Mouse (Mus musculus) erythroid progenitor cell, adult 5-6 weeks (primary cell): ENCODE data around the gene Mtf2. TPM values are rescaled to one million over a fixed set of nuclear protein-coding genes. Genes with fewer than 3 reads are reported as not detected.
"Not testable (repeated sequence)": the region's sequence is repeated elsewhere in the genome, so short reads cannot be mapped to it uniquely, and the experiment has no call there.

Source experiments
- ATAC-seq: replicated peaks from 2 replicates; pipeline ENCODE4 v1.8.0; 2016; ENCODE audit warnings: moderate number of reproducible peaks, mild to moderate bottlenecking, moderate TSS enrichment, inconsistent platforms; ENCODE audit not compliant: poor library complexity, low FRiP score, severe bottlenecking
- total RNA-seq, 2 experiments: library from RNA; stranded (forward) in 1 of 2; stranded (reverse) in 1 of 2; fragments of 150-400 nt in 1 of 2; fragments of 186-747, 209-891 nt in 1 of 2; gene quantifications; 2 replicates each; pipeline versions ENCODE4 v1.2.3 to v1.2.4; 2015 to 2017; ENCODE audit warnings: low replicate concordance in 2 of 2

The Mtf2 gene
- total RNA-seq (2015; ENCODE audit: low replicate concordance) (26.4 and 49.7 TPM in 2 replicates), total RNA-seq (2017; ENCODE audit: low replicate concordance) (15.4 and 48.0 TPM in 2 replicates)

DNA sequence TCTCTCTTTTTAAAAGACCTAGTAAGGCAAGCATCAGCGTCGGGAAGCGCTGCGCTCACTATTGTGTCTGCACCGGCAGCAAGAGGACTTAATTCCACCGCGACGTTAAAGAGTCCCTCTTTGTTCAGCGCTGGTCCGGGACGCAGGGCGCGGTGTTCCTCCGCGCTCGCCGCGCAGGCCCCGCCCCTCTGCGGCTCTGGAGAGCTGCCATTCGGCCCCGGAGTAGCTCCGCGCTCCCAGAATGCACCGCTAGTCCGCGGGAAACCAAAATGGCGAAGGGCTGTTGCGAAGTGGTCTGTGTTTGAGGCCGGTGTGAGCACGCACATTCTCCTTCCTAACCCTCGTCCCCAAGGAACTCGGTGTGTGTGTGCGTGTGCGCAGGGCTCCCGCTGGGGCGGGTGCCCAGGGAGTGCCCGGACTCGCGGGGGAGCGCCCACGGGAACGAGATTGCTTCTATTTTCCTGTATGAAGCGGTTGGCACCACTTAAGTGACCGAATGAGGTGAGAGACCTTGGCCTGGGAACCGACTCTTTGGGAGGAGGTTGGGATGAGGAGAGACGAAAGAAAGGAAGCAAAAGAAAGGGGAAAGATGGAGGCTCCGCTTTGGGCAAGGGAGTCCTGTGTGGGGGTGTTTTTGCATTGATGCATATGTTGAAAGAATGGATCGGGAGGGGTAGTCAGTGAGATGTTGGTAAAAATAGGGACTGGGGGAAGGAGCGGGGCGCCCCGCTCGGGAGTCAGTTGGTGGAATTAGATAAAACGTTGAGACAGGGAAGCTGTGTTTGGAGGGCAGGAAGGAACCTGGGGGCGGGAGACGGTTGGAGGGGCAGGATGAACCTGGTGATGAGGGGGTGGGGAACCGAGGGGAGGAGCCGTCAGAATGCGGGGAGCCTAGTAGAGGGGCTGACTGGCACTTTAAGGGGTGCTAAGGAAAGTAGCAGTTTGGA is at the start of gene Mtf2:
Gene Mtf2 (plus strand): TSS at position 210 of the 947 bp plus-strand sequence.
- peak; percentile 99 for ATAC-seq

DNA sequence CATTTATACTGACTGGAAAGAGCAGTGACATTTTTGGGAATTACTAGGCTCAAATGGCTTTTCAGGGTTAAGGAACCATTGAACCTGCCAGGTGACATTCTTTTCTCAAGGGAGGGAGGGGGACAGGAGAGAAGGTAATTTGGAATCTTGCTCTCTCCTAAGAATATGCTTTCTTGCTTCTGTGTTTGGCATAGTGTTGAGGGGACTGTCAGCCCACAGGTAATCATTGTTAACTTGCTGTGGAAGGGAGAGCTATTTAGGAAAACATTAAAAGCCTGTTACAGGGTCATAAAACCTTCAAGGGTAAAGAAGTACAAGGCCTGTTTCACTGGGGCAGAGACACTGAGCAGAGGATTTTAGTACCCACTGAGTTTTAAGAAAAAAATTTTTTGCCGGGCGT is 48.2 kb upstream of the Mtf2 start:
- no peak for ATAC-seq

DNA sequence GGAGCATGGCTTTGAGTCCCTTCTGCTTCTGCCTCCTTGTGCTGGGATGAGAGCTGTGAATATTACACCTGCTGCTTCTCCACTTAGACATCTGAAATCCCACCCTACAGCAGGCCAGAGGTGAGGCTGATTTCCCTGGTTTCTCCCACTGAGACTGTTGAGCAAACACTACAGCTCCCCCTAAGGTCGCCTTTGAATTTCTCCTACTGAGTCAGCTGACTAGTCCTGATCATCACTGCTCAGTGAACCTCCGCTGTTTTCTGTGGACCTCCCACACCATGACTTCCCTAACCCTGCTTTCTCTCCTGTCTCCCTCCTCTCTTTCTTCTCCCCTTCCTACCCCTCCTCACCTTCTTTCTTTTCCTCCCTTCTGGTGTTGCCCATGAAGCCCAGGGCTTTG is 46.1 kb upstream of the Mtf2 start:
- no peak for ATAC-seq

DNA sequence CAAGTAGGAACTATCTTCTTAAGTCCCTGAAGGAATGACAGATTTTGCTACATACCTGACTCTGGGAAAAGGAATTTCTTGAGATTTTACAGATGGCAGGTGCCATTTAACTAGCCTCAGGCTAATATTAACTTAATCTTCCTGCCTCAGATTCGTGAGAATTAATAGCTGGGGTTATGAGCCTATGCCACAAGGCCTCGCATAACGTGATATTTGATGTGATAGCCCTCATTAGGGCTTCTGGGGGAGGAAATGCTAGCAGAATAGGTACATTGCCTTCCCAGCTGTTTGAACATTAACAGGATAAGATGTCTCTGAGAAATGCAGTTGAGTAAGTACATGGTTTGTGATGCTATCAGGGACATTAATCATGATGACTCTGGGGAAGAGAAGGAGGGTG is 44.1 kb upstream of the Mtf2 start:
- no peak for ATAC-seq

DNA sequence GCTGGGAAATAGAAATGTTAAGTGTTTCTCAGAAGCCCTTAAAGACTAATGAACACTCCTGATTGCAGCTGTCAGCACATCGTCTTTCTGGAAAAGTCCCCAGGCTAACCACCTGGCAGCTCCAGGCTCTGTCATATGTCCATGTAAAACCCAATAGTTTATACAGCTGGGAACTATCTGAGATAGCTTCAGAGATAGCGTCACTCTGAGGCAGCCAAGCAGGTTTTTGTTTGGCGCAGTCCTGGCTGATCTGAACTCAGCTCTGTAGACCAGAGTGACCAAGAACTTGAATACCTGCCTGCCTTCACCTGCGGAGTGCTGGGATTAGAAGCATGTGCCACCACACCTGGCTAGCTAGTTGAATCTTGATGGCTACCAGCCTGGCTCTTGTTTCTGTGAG is 37.2 kb upstream of the Mtf2 start:
- ATAC-seq = no peak

DNA sequence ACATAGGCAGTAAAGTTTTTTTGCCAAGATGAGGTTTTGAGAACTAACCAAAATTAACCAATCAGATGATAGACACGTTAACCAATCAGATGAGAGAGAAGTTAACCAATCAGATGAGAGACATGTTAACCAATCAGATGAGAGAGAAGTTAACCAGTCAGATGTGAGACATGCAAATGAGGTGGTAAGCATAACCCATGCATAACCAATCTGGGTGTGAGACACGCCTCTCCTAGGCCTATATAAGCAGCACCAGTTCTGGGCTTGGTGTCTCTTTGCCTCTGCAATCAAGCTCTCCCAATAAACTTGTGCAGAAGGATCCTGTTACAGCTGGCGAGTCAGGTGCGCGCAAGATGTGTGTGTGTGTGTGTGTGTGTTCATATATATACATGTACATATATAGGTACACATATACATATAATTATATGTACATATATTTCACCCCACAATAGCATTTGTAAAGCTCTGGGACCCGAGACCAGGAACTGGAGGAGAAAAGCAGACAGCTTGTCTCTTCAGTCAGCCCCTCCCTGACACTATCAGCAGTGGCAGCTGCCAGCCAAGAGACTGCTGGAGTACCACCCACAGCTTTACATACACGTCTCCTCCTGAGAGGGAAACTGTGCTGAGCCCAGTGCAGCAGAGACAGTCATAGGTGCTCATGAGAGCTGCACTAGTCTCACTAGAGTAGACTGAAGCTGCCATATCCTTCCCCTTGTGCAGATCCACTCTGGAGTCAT is 36.5 kb upstream of the Mtf2 start:
- ATAC-seq = peak; percentile 98

DNA sequence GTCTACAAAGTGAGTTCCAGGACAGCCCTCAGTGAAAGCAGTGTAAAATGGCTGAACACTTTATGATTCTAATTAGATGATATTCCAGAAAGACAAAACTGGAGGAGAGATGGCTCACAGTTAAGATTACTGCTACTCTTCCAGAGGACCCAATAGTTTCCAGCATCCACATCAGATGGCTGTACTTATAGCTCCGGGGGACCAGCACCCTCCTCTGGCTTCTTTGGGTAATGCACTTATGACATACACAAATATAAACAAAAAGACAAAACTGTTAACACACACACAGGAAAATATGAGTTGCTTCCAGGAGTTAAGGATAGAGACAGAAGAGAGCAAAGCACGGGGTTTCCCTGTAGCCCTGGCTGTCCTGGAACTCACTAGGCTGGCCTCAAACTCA is 35.5 kb upstream of the Mtf2 start:
- ATAC-seq = peak; percentile 51

DNA sequence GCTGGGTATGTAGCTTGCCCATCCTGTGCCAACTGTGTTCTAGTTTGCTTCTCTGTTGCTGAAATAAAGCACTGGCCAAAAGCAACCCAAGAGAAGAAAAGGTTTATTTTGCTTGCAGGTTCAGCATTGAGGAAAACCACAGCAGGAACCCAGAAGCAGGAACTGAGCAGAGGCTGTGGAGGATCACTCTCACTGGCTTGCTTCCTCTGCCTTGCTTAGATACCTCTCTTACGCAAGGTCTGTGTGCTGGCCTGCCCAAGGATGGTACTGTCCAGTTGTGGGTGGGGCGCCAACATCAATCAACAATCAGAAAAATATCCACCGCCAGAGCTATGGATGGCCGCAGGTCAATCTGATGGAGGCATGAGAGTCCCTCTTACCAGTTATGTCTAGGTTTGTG is 34.2 kb upstream of the Mtf2 start:
- ATAC-seq = no peak

DNA sequence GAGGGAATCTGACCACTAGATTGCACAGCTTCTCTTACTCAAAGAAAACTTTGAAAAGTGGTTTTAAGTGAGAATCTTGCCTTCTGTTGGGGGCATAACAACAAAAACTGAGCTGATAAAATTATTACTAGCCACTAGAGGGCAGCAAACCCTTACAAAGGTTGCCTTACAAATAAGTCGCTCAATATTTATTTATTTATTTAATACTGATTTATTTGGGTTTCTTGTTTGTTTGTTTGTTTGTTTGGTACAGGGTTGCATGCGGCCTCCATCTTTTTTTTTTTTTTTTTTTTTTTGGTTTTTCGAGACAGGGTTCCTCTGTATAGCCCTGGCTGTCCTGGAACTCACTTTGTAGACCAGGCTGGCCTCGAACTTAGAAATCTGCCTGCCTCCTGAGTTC is 31.3 kb upstream of the Mtf2 start:
- no peak for ATAC-seq

DNA sequence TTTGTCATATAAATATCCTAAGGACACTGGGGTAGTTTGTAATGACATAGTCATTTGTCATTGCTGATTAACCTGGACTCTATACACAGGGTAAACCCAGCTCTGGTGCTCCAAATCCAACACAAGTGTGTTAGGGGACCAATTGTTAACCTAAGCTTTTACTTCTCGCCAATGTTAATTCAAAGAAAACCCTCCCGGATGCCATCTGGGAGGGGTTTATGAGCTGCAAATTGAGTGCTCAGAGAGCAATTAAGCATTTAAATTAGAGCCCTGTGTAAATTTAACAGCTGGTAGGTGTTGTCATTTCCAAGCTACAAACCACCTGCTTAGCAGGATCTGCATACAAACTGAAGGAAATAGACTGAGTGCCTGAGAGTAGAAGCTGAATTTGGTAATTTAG is 30.0 kb upstream of the Mtf2 start:
- ATAC-seq = no peak

DNA sequence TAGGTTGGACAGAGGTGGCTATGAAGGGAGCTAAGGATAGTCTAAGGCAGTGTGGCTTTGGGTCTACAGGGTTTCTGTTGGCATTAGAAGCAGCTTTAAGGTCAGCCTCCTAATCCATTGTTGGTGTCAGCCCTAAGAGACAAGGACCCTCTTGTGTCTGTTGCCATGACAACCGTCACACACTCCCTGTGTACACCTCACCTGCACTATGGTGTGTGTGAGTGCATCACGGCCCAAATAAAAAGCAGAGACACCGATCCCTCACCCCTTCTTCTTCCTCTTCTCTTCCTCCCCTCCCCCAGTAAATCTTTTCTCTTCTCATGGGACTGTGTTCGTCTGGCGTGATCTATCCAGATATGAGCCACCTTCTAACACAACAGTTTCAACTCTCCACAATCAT is 23.4 kb upstream of the Mtf2 start:
- ATAC-seq = no peak

DNA sequence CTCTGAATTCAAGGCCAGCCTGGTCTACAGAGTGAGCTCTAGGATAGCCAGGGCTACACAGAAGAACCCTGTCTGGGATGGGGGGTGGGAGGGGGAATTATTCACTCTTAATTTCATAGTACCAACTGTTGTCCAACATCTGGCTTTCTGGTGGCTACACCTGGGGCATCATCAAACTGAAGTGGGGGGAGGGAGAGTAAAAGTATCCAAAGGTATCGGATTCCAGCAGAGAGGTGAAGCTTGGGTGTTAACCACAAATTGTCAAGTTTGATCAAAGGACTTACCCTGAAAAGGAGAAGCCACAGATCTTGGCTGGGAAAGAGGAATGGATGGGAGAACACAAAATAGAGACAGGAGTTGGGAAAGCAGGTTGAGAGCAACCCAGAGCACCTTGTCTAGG is 21.6 kb upstream of the Mtf2 start:
- no peak for ATAC-seq

DNA sequence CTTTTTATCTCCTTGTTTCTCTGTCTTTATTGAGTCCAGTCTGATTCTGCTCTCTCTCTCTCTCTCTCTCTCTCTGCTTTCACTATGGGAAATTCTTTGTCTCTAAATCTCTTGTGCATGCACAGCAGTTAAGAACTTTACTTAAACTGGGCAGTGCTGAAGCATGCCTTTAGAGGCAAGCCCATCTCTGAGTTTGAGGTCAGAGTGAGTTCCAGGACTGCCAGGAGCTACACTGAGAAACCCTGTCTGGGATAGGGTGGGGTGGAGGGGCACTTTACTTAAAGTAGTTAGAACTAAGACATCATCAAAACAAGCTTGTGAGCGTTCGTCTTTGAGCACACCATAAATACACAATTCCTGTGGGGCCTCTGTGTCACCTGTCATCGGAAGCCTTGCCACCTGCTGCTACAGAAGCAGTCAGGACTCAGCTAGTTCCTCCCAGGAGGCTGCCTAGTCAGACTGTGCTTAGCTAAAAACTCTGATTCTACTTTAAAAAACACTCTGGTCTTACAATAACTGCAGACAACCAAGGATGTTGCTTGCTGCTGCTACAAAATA is 15.7 kb upstream of the Mtf2 start:
- no peak for ATAC-seq

DNA sequence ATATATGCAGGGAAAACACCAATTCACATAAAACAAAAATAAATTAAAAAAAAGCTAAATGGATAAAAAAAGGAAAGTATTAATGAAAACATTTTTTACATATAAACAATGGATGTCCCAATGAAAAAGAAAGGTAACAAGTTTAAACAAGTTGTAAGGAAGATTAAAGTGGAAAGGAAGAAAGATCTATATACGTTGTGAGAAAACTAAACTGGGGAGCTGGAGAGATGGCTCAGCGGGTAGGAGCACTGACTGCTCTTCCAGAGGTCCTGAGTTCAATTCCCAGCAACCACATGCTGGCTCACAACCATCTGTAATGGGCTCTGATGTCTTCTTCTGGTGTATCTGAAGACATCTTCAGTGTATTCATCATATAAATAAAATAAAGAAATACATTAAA is 14.4 kb upstream of the Mtf2 start:
- ATAC-seq = no peak

DNA sequence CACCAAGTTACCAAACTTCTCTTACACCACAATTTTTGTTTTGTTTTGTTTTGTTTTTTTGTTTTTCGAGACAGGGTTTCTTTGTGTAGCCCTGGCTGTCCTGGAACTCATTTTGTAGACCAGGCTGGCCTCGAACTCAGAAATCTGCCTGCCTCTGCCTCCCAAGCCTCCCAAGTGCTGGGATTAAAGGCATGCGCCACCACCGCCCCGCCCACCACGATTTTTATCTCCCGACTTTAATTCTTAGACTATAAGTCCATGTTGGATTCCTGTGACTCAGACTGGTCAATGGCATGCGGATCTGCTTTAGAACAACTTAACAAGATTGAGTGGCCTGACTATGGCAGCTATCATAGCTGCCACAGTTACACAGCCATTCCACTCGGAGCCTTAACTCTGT is 13.7 kb upstream of the Mtf2 start:
- not testable (repeated sequence) for ATAC-seq

DNA sequence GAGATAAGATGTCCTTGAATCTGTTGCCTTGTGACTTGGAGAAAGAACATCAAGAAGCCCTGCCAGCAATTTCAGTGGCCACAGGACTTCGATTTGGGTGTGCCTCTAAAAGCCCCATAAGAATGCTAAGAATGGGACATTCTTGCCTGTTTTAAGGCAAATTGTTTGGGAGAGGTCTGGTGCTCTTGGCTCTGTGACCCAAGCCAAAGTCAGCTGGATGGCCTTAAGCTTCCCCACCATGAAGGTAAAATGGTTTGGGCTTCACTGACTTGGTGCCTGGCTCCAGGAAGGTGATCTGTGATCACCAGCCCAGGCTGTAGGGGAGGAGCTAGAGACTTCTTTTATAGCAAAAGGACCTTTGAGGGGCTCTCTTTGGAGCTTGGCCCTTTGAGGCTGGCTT is 13.3 kb upstream of the Mtf2 start:
- no peak for ATAC-seq

DNA sequence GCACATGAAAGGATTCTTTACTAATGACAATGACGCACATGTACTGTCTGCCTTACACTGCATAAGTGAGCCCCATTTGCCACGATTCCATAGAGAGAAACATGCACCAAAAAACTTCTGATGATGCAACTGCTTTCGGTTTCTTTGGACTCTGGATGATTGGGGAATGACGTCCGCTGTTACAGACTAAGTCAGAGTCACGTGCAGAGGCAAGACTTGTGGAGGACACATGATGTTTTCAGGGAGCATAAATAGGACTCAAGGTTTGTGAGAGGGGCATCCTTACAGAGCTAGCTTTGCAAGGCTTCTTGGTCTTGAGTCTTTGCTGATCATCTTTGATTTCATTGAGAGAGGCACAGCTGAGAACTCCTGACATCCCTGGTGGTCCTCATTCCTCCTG is 11.9 kb upstream of the Mtf2 start:
- ATAC-seq = no peak

DNA sequence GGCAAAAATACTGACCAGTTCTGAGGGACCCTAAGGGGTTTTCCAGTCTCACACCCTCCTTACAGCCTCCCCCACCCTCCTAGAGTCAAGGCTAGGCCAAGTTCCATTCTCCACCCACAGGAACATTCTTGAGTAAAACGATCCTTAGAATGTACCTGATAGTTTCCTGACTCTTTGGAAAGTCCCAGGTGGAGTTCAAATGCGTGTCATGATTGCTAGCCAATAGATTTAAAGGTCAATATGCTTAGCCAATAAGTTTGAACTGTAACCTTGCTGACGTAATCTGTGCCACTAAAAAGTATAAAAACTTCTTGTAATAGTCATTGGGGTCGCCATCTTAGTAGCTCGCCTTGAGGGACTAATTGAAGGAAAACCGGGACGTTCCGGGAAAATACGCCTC is 5.1 kb upstream of the Mtf2 start:
- no peak for ATAC-seq

DNA sequence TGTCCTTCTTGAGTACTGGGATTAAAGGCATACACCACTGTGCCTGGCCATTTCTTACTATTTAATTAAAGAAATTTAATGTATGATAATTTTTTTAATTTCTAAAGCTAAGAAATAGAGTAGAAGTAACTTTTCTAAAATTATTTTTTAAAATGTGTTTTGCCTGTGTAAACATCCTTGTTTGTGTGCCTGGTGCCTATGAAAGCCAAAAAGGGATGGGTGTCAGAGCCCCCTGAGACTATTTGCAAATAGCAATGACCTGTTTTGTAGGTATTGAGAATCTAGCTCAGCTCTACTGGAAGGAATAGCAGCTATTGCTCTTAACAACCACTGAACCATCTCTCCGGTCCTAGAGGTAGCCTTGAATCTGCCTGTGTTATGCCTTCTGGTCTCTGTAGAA is 6.8 kb downstream of the Mtf2 start:
- ATAC-seq = no peak

DNA sequence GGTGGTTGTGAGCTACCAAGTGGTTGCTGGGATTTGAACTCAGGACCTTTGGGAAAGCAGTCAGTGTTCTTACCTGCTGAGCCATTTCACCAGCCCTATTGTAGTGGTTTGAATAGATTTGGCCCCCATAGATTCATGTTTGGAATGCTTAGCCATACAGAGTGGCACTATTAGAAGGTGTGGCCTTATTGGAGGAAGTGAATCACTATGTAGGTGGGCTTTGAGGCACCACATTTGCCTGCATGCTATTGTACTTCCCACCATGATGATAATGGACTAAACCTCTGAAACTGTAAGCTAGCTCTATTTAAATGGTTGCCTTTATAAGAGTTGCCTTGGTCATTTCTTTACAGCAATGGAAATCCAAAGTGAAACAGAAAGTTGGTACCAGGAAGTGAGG is 10.8 kb downstream of the Mtf2 start:
- ATAC-seq = no peak
